Mouse (Mus musculus): ENCODE results near the gene Csnk2a2.

GRCm38 (mm10) chr8:95409518-95409917, 80.3 kb downstream of the Csnk2a2 start:
- TF ChIP-seq CTCF (IDR thresholded peaks at IDR 0.05), result peak; percentile 41
- peak; percentile 63; the same call in 1 of the 2 replicates for TF ChIP-seq EP300 (IDR thresholded peaks at IDR 0.05)

Measured in lung, postnatal 0 days (tissue).